Mouse (Mus musculus): ENCODE results near the gene Psmd13.

The Psmd13 gene

DNA sequence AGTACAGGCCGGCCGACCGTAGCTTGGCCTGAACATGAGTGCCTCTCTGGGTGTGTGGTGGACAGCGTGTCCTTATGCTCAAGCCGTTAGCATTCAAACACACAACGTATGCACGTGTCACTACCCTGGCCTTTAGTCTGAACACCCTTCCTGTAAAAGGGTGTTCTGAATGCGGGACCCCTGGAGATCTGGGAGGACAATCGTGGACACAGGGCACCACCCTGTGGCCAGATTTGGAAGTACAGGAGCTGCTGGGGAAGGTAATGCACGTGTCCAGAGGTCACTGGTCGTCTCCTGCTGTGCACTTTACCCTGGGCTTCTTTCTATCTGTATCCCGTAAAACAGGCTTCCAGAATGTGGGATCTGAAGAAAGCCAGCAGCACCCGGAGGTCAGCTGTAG is 21.4 kb downstream of the Psmd13 start:
- peak; percentile 93 for DNase-seq (ENCODE audit: low read depth, low spot score)

DNA sequence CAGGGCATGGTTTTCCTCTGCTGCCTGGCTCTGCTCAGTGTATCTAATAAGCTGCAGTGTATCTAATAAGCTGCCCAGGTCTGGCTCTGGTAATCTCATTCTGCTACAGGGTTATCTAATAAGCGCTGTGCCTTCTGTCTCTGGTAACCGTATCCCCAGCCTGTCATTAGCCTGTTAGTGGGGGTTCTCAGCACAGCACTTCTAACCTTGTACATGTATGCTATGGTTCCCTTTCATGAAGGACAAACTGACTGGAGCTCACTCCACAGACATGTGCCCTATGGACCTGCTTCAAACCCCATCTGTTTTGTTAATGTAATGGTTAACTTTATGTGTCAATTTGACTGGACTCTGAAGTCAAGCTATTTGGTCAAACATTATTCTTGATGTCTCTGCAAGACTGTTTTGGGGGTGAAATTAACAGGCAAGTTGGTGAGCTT is 23.9 kb downstream of the Psmd13 start:
- no peak for DNase-seq (ENCODE audit: low read depth, low spot score)

DNA sequence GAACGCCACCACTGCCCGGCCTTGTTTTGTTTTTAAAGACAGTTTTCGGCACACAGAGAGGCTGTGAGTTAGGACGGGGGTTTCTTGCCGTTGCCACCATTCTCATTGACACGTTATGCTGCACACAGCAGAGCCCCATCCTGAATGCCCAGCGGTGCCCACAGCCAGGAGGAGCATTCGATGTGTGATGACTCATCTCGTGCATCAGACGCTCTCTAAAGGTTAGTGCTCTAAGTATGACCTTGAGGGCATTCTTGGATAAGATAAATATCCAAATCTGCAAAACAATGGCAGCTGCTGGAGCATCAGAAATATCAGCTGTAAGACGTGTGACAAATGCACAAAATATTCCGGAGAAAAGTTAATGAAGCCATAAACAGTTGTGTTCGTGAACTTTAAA is 25.4 kb downstream of the Psmd13 start:
- DNase-seq (ENCODE audit: low read depth, low spot score): no peak

DNA sequence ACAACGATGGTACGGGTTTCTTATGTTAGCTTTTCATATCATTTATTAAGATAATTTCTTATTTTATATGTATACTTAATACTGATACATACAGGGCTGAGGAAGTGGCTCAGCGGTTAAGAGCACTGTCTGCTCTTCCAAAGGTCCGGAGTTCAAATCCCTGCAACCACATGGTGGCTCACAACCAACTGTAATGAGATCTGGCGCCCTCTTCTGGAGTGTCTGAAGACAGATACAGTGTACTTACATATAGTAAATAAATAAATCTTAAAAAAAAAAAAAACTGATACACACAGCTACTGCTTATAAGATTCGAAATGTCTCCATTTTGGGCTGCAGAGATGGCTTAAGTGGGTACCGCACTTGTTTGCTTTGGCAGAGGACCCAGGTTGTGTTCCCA is 25.9 kb downstream of the Psmd13 start:
- no peak for DNase-seq (ENCODE audit: low read depth, low spot score)

DNA sequence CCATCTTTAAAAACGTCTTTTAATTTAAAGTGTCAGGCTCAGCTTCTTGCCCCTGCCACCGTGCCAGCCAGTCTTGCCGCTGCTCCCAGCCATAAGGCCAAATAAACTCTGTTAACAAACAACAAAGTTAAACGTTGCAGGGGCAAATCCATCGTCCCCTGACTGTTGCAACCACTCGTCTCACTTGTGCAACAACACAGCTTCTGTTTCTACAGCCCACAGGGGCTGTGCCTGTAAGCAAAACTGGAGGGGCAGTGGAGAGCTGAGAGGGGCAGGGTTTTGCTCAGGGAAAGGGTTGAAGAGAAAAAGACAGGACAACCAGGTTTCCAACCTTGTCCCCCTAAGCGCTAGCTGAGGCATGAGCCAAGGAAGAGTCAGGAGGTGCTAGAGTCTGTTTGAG is 26.4 kb downstream of the Psmd13 start:
- DNase-seq (ENCODE audit: low read depth, low spot score): no peak

DNA sequence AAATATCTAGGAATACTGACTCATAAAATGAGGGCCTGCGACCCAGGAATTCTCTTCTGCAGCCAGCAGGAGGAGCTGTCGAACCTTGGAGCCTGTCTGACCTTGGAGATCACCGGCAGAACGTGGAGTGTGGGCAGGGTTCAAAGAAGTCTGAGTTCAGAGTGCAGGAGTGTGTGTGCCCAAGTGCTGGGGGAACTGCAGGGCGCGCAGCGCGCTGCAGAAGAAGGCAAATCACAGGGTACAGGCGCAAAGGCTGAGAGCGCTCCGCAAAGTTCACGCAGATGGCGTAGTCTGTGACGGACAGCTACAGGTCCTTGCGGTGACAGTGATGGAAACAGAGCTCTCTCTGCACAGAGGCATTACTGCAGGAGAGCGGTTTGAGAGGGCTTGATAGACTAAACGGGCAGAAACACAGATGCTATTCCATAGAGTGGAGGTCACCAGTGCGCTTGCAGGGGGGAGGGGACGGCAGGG is 26.9 kb downstream of the Psmd13 start:
- peak; percentile 96 for DNase-seq (ENCODE audit: low read depth, low spot score)

DNA sequence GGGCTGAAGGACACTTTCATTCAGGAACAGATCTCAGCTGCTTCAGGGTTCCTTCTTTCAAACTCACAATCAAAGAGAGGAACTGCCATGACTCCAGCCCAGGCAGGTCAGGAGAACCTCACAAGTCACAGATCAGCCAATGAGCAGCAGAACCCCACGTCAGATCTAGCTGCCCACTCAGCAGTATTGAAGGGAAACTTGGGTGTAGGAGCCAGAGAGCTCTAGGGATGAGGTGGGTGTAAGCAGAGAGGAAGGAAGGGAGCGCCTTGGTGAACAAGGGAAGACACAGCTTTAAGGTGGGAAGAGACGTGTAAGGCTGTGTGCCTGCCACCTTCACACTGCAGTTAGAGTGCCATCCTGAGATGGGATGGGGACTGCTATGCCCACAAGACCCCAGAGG is 30.5 kb downstream of the Psmd13 start:
- no peak for DNase-seq (ENCODE audit: low read depth, low spot score)

DNA sequence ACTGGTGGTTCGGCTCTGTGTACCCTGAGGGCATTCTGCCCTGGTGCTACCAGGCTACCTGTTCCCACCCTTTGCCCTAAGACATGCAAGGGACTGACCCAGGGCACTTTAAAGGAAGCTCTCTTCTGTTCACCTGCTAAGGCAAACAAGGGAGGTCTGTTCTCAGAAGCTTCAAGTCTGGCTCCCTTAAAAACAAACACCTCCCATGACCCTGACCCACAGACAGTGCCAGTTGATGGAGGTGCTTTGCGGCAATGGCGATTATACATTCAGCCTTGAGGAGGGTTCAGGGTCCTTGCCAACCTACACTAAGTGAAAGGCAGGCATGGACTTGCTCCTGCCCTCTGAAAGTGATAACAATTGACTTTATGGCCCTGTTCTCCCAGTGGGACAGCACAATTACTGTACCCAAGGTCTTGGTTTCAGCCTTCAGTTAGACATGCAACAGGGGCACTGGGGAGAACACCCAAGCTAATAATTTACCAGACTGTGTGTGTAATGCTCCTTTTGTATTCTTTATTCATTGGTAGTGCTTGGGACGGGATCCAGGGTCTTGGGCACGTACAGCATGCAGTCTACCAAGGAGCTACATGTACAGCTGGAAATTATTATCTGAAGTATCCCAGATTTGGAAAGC is 31.2 kb downstream of the Psmd13 start:
- DNase-seq (ENCODE audit: low read depth, low spot score): no peak

DNA sequence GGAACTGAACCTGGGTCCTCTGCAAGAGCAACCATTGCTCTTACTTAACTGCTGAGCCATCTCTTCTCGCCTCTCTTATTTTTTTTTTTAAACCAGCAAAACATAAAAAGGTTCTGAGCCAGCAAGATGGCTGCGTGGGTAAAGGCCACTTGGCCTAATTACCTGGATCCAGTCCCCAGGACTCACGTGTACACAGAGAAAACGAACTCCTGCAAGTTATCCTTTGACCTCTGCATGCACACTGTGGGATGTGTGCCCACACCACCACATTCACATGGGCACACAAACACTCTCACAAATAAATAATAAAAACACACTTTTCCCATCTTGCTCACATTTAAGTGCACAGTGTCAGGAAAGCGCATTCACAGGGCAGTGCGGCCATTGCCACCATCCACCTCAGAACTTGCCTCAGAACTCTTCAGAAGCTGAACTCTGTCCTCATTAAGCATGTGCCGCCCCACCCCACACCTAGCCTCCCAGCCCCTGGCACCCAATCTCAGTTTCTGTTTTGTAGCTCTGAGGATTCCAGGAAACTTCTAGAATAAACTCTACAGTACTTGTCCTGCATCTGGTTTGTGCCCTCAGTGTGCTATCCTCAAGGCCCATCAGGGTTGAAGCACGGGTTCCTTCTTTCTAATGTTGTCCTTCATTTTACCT is 32.4 kb downstream of the Psmd13 start:
- DNase-seq (ENCODE audit: low read depth, low spot score): no peak

DNA sequence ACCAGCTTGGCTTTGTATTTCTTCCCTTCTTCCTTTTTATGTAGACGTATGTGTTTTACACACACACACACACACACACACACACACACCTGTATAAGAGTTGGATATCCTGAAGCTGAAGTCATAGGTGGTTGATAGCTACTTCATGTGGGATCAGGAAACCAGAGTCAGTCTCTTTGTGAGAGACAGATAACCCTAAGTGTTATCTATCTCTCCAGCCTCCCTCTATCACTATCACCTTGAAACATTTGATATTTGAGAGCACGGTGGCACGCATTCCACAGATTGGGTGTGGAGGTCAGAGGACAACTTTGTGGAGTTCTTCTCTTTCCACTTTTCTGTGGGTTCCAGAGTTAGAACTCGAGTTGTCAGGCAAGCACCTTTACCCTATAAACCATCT is 38.1 kb downstream of the Psmd13 start:
- DNase-seq (ENCODE audit: low read depth, low spot score): no peak

DNA sequence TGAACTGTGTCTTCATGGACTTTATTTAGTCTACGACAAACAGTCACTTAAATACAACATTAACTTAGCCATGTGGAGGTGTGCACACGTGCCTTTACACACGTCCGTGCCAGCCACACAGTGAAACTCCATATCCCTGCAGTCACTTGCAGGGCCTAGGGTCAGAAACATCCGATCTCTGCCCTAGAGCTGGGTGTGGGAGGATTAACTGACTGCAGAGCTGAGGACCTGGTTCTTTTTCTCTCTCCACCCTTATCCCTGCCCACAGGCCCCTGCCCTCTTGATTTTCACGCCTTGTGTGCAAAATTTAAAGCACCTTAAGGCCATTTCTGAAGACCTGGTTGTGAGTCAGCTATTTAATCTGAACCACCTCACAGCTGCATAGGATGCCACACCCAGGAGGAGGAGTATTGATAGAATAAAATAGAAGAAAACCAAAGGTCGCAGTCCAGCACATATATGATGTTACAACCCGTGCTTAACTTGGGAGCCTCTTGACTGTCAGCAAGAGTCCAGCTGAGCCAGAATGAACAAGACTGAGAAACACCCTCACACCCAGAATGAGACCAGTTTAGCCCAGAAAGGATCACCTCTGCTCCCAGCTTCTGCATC is 38.8 kb downstream of the Psmd13 start, which contains the start of gene Nlrp6:
Gene Nlrp6, plus strand, starts transcription at position 485 of the 612 bp plus-strand sequence.
- no peak for DNase-seq (ENCODE audit: low read depth, low spot score)

DNA sequence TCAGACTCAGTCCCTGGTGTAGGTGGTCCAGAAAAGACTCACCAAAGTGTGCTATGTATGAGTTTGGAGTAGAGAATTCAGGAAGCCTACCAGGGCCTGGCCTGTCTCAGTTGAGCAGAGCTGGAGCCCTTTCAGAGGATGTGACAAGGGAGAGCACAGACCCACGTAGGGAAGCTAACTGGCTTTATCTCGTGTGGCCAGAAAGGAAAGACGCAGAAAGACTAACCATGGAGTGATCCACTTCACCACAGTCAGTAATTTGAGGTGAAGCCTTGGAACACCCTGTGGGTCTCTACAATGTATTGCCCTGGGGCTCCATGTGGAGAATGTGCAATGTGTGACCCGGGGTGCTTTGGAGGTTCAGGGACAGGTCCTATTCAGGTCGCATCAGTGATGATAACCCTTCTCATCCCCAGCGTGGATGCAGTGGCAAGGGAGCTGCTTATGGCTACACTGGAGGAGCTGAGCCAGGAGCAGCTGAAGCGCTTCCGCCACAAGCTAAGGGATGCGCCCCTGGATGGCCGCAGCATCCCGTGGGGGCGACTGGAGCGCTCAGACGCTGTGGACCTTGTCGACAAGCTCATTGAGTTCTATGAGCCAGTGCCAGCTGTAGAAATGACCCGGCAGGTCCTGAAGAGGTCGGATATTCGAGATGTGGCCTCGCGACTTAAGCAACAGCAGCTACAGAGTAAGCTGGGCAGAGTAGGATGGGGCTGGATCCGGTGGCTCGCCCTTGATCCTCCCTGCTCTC is 39.6 kb downstream of the Psmd13 start:
- peak; percentile 45 for DNase-seq (ENCODE audit: low read depth, low spot score)

DNA sequence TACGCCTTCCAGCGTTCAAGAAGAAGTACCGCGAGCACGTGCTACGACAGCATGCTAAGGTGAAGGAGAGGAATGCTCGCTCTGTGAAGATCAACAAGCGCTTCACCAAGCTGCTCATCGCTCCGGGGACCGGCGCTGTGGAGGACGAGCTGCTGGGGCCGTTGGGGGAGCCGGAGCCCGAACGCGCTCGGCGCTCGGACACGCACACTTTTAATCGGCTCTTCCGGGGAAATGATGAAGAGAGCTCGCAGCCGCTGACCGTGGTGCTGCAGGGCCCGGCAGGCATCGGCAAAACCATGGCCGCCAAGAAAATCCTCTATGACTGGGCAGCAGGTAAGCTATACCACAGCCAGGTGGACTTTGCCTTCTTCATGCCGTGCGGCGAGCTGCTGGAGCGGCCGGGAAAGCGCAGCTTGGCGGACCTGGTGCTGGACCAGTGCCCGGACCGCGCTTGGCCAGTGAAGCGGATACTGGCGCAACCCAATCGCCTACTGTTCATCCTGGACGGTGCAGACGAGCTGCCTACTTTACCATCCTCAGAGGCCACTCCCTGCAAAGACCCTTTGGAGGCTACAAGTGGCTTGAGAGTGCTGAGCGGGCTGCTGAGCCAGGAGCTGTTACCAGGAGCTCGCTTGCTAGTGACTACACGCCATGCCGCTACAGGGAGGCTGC is 40.8 kb downstream of the Psmd13 start:
- peak; percentile 62 for DNase-seq (ENCODE audit: low read depth, low spot score)

DNA sequence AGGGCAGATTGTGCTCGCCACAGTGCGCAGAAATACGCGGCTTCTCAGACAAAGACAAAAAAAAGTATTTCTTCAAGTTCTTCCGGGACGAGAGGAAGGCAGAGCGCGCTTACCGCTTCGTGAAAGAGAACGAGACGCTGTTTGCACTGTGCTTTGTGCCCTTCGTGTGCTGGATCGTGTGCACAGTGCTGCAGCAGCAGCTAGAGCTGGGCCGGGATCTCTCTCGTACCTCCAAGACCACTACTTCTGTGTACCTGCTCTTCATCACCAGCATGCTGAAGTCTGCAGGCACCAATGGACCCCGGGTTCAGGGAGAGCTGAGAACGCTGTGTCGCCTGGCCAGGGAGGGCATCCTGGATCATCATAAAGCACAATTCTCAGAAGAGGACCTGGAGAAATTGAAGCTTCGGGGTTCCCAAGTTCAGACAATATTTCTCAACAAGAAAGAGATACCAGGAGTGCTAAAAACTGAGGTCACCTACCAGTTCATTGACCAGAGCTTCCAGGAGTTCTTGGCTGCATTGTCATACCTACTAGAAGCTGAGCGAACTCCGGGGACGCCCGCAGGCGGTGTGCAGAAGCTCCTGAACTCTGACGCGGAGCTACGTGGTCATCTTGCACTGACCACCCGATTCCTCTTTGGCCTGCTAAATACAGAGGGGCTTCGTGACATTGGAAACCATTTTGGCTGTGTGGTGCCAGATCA is 41.5 kb downstream of the Psmd13 start:
- no peak for DNase-seq (ENCODE audit: low read depth, low spot score)

DNA sequence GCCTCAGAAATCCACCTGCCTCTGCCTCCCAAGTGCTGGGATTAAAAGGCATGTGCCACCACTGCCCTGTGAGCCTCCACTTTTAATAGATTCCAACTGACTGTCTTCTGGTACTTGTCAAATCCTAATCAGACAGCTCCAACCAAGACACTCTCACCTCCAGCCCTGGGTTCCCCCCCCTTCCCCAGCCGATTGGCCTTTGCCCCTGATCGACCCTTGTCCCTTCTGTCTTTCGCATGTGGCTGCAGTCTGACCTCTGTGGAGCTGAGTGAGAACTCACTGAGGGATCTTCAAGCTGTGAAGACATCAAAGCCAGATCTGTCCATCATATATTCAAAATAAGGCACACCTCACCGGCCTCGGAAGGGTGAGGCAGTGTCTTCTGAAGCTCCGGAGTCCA is 45.4 kb downstream of the Psmd13 start:
- DNase-seq (ENCODE audit: low read depth, low spot score): no peak

DNA sequence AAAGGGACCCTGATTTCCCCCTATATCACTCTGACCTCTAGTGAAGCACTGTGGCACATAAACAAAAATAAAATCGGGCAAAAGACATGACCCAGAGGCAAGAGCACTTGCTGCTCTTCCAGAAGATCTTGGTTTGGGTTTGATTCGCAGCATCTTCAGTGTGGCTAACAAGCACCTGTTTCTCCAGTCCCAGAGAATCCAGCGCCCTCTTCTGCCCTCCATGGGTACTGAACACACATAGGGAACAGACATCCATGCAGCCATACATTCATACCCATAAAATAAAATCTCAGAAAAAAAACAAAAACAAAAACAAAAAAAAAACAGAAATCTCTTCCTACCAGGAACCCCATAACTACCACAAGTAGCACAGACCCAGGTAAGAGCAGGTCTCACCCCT is 56.7 kb downstream of the Psmd13 start:
- DNase-seq (ENCODE audit: low read depth, low spot score): peak; percentile 82

DNA sequence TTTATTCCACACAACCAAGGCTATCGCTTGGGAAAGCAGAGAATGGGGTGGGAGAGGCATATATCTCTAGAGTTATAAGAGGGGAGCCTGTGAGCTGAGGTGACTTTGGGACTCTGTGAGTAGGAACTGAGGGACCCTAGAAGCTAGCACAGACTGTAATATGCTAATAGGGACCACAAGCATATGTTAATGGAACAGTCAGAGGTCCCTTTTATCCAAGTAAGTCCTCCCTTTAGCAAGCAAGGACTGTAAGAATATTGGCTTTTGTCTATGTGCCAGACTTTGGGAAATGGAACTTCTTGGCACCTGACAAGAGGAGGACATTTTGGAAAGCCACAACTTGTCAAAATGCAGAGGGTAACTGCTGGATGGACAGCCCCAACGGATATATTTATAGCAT is 57.1 kb downstream of the Psmd13 start:
- DNase-seq (ENCODE audit: low read depth, low spot score): peak; percentile 43

DNA sequence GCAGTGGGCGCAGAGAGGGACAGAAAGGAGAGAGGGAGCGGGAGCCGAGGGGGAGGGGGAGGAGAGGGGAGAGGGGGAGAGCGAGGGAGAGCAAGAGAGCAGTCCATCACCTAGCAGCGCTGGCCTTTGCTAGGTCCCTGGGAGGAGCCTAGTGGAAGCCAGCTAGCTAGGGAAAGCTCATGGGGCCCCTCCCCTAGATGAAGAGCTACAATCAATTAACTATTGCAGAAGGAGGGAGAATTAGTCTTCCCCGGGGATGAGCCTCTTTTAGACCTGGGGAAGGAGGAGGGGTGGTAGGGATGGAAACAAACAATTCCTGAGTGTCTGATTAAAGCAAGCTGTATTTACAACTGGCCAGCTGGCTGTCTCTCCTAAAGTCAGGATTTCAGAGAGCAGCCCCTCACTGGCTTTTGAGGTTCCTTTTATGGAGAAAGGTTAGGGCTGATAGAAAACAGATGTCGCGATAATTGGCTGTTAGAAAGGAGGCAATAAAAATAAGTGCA is 58.0 kb downstream of the Psmd13 start:
- no peak for DNase-seq (ENCODE audit: low read depth, low spot score)

DNA sequence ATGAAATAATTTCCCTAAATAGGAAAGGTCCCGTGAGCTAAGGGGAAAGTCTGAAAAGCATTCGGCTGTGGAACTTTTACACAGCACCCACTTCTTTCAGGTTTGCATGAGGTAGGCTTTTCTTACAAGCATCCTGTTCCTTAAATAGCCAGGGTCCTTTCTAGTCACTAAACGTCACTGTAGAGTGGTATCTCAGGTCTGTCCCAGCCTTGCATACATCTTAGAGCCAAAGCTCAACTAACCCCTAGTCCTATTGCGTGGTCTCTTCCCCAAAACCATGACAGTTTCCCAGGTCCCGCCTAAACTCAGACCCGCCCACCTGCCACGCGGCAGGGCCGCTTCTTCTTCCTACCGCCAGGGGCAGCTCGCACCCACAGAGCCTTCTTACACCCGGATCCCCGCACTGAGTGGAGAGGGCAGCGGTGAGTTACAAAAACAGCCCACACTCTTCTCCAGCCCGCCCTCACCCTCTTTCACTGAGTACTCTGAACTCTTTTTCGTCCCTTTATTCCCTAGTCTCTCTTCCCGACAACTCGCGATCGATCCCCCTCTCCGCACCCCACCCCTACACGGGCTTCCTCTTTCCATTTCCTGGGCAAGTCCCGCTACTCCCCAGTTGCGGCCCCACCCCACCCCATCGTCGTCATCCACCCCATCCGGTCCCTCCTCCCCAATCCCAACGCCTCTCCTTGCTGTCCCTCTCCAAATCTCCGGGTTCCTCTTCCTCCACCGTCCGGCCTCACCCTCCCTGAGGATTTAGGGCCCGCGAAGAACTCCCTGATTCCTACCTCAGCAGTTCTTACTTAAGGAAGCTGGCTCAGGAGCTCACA is 59.7 kb downstream of the Psmd13 start, which contains the start of gene Pgghg:
Gene Pgghg, plus strand, starts transcription at position 170 of the 830 bp plus-strand sequence.
- DNase-seq (ENCODE audit: low read depth, low spot score): peak; percentile 94

DNA sequence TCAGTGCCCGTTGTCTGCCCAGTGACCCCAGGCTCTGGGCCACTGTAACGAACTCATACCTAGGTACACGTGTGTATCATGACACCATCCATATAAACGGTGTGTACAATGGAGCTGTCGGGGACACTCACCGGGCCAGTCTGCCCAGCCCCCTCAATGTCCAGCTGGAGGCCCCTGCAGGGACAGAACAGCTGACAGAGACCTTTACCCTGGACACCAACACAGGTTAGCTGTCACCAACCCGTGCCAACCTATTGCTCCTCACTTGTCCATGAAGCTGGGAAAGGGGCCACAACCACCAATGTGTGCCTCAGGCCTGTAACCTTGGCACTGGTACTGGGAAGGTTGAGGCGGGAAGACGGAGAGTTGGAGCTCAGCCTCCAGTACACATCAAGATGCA is 60.6 kb downstream of the Psmd13 start:
- DNase-seq (ENCODE audit: low read depth, low spot score): no peak

Measured in ZHBTc4 (cell line).